Mouse (Mus musculus) lung, adult 2 months (tissue): ENCODE results near the gene Gnb1l.

ENCODE experiments used
- CTCF ChIP-seq: fragments of 200-500 bp; IDR thresholded peaks from 2 replicates; pipeline ENCODE4 v1.5.1; 2011; ENCODE audit warnings: mild to moderate bottlenecking, low read length, control low read depth; ENCODE audit not compliant: insufficient read depth
- POLR2A ChIP-seq: fragments of 200-500 bp; IDR thresholded peaks from 2 replicates; pipeline ENCODE4 v1.6.1; 2011; ENCODE audit warnings: low read depth, mild to moderate bottlenecking, control low read depth, low read length, borderline replicate concordance; ENCODE audit errors: extremely low read depth

GRCm38 (mm10) chr16:18539281-18539680, 40.8 kb downstream of the Gnb1l start:
- TF ChIP-seq CTCF (no peak), POLR2A (no peak)
